Mouse (Mus musculus) liver, postnatal 0 days (tissue): ENCODE data around the gene Ankrd1.

Experiments used
- CTCF ChIP-seq: sonication (generic); IDR thresholded peaks from 2 replicates; pipeline ENCODE4 v1.5.1; 2016; ENCODE audit warnings: antibody characterized with exemption, low read depth
- EP300 ChIP-seq: IDR thresholded peaks from 2 replicates; pipeline ENCODE4 v1.6.1; 2016; ENCODE audit warnings: antibody characterized with exemption, low read depth, mild to moderate bottlenecking

DNA sequence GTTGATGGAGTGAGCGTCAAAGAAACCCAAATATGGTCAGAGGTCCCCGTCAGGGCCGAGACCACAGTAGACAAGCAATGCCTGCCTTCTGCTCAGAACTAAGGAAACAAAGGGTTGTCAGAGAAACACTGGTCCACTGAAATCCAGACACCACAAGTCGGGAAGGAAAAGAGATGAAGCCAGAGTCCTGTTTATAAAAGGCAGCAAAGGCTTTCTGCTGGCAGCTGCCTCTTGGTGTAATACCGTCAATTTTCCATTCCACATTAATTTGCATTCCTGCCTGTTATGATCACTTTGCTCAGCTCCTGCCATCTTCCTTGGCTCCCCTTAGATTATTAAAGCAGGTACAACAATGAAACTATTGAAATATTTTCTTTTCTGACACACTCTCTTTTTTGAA, 13.8 kb upstream of the Ankrd1 start:
- TF ChIP-seq CTCF, result no peak
- no peak for TF ChIP-seq EP300
